Mouse (Mus musculus): Measurements from ENCODE around the gene Cpd. TPM values are rescaled to one million over a fixed set of nuclear protein-coding genes. Genes with fewer than 3 reads are reported as not detected.

The Cpd gene
- total RNA-seq, 2 experiments from 2014 or later: 8.6 to 13.4 TPM

DNA sequence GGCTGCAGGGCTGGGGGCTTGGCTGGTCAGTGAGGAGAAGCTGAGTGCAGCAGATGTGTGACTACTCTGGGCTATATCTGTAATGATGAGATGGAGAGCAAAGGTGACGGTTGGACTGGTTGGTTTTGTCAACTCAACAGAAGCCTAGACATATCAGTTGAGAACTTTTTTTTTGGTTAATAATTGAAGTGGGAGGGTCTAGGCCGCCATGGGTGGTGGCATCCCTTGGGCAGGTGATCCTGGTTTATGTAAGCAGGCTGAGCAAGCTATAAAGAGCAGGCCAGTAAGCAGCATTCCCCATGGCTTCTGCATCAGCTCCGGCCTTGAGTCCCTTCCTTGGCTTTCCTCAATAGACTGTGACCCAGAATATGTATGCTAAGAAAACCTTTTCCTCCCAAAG, 43.6 kb downstream of the Cpd start:
- no peak for ATAC-seq (replicated peaks; ENCODE audit: low FRiP score, poor library complexity, severe bottlenecking)

DNA sequence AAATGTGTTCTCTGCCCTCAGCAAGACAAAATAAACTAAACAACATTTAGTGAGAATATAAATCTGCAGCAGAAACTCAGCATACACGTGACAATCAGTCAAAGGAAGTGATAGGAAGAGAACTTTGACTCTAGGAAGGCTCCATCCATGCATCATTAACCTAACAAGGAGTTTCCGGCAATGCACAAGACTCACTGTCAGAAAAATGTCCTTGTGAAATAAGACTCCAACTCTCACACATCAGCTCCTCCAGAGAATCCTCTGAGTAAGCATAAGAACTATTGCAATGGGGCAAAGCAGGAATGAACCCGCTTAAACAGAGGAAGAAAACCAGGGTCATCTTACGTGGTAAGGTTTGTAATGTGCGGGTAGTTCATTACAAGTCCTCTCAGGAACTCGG, 49.6 kb downstream of the Cpd start:
- no peak for ATAC-seq (replicated peaks; ENCODE audit: low FRiP score, poor library complexity, severe bottlenecking)

DNA sequence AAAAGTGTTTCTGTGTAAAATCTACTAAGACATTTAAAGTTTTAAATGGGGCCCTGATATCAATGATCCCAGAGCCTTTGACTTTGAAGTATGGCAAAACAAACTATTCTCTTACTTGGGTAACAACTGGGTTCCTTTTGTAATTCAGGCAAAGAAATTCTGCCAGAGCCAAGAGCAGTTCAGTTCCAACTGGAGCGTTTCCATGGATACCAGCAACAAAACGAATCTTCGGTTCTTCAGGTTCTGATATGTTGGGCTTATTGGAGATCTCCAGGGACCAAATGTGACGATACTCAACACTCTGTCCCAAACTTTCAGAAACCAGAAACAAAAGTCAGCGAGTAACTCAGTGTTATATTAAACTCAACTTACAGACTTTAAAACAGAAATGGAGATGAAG, 51.5 kb downstream of the Cpd start:
- ATAC-seq (replicated peaks; ENCODE audit: low FRiP score, poor library complexity, severe bottlenecking): no peak

DNA sequence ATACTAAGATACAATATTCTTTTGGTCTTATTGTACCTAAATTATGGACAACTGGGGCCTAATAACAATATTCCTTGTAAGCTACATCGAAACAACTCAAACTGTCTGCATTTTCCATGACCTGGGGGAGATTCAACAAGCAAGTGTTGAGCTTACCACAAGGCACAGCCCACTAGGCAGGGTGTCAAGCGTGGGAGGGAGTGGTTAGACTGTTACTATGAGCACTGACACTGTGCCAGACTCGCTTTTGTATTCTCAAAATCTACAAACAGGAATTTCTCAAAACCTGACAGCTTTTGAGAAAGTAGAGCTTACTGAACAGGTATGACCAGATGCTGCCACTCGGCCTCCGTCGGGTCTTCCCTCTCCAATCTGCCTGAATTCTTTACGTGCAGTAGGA, 55.5 kb downstream of the Cpd start:
- ATAC-seq (replicated peaks; ENCODE audit: low FRiP score, poor library complexity, severe bottlenecking): no peak

DNA sequence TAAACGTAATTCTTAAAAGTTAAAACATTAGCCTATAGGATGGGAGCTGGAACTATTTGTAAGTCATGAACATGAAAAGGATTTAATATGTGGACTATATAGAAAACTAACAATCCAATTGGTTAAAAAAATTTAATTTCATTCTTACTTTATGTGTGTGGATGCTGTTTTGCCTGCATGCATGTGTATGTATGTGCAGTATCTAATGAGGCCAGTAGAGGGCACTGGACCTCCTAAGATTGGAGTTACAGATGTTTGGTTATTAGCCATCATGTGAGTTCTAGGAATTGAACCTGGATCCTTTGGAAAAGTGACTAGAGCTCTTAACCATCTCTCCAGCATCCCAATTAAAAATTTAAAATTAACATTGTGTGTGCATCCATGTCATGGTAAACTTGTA, 57.6 kb downstream of the Cpd start:
- peak; percentile 83 for ATAC-seq (replicated peaks; ENCODE audit: low FRiP score, poor library complexity, severe bottlenecking)

DNA sequence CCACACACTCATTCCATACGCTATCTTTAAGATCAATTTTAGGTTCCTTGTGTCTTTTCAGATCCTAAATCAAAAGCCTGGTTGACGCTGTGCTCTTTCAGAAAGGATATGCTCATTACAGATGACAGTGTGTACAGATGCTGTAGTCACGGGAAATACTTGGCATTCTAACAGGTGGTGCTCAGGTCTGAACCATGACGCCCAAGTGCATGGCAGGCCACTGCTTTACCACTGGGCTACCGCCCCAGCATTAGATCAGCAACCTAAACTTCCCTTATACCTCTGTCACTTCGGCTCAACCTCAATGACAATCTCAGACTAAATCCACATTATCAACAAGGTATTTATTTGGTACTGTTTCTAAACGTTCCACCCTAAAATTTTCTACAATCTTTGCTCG, 71.3 kb downstream of the Cpd start:
- ATAC-seq (replicated peaks; ENCODE audit: low FRiP score, poor library complexity, severe bottlenecking): no peak

DNA sequence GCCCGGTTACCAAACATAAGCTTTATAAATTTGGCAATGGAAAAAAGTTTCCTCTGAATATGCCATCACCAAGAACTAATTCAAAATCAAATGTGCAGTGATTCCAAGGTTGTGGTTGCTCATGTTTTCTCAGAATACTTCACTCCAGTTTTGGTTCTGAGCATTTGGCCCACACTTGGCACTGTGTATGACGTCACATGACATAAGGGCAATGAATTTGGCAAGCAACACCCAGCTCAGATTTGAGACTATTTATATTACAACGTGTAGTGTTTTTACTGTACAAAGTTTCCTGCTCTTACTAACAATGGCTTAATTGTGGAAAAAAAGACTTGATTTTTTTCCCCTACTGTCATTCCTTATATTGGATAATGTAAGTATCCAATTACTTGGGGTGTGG, 73.0 kb downstream of the Cpd start:
- no peak for ATAC-seq (replicated peaks; ENCODE audit: low FRiP score, poor library complexity, severe bottlenecking)

DNA sequence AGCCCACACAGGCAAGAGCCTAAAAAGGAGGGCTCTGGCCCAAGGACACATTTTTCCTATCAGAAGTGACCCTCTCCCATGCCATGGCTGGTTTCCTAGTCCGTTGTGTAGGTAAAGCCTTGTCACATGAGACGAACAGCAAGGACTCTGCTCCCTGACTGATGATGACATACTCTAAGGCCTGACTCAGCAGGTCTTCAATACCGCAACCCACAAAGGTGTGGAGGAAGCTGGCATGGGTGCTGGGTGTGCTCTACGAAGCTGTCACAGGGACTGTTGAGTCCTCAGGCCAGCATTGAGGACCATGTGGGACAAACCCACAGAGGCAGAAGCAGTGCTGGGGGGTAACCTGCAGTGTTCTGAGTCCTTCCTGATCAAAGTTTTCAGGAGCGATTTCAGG, 76.3 kb downstream of the Cpd start:
- ATAC-seq (replicated peaks; ENCODE audit: low FRiP score, poor library complexity, severe bottlenecking): no peak

DNA sequence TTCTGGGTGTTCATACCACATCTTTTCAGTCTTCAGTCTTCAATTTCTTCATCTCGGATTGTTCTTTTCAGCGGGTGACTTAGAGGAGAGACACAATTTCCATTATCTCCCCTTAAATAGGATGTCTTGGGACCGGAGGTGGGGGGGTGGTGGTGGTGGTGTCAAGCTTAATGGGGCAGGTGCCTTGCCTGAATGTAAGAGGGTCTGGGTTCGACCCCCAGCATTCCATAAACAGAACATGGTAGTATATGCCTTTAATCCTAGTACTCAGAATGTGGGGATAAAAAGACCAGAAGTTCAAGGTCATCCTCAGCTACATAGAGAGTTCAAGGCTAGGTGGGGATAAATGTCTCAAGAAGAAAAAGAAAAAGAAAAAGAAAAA, 83.1 kb downstream of the Cpd start:
- no peak for ATAC-seq (replicated peaks; ENCODE audit: low FRiP score, poor library complexity, severe bottlenecking)

DNA sequence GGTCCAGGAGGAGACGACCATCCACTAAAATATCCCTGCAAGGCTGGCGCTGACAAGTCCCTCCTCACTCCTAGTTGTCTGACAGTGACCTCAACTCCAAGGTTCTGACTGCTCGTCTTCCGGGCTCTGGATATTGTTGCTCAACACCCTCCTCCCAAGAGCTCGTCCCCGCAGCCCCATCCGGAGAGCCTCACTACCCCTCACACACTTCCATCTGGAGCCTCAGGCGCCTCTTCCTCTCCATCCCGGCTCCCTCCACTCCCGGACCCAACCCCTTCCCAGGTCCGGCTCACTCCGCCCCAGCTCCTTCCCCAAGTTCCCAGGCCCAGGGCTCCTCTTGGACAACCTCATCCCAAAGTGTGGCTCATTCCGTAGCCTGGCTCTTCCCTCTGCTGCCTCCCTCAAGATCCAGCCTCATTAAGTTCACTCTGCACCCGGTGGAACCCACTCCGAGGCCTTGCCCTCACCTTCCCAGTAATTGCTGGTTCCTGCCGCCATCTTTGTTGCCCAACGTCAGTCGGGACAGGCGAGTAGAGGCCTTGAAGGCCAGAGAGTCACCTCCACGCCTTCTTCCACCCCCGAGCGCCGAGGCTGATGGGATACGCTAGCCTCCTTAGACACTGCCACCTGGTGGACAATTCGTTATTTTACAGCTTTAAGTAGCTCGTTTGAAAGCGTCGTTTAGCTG, 83.6 kb downstream of the Cpd start, which contains the start of gene Gosr1:
TSS of gene Gosr1 (minus strand) at position 527 of the 688 bp plus-strand sequence.
- ATAC-seq (replicated peaks; ENCODE audit: low FRiP score, poor library complexity, severe bottlenecking): peak; percentile 100

DNA sequence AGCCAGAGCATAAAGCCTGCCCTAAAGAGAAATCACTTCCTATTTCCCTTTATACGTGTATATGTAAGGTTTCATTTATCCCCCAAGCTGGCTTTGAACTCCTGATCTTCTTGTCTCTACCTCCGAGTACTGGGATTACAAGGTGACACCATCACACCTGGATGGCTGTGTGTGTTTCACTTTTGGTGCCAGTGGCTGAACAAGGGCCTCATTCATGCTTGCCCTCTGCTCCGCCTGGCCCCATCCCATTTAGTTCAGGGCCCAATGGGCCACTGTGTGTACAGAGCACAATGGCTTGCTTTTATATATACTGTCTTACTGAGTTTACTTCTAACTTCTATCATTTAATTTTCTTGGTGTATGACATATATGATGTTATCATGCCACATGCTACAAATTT, 94.5 kb downstream of the Cpd start:
- ATAC-seq (replicated peaks; ENCODE audit: low FRiP score, poor library complexity, severe bottlenecking): no peak

DNA sequence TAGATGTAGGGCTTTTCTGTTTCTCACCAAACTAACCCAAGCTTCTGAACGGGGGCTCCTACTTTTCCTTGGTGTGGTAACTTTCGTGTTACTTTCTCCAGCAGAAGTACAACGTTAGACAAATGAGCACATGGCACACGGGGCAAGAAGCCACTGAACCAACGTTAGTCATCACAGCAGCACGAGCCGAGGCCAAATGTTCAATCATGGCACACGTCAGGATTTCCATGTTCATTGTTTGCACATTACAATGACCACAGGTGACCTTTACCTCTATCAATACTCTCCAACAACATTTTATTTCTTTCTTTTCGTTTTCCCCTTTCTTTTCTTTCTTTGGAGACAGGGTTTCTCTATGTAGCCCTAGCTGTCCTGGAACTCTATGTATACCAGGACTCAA, 98.0 kb downstream of the Cpd start:
- no peak for ATAC-seq (replicated peaks; ENCODE audit: low FRiP score, poor library complexity, severe bottlenecking)

DNA sequence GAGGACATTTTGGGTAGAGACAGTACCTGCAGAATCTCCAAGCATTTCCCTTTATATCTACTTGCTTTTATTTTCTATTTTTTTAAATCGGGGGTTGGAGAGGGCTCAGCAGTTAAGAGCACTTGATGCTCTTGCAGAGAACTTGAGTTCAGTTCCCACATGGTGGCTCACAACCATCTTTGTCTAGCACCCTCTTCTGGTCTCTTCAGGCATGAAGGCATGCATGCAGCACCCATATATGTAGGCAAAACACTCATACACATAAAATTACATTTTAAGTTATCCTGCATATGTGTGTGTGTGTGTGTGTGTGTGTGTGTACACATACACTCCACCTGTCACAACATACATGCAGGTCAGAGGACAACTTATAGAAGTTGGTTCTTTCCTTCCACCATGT, 100.9 kb downstream of the Cpd start:
- ATAC-seq (replicated peaks; ENCODE audit: low FRiP score, poor library complexity, severe bottlenecking): no peak

DNA sequence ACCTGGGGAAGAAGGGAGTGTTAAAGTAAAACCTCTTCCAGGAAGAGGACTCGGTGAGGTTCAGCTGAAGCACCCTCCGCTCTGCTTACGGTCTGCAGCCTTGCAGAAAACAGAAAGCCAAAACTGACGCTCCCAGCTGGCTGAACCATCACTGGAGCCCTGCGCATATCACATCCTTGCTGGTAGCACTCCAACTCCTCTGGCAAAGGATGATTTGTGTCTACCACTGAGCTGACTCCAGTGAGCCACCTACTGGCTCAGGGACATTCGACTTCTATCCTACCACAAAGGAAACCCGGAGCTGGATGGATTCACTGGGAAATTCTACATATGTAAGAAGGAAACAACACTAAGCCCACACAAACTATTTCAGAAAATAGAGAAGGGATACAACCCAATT, 102.3 kb downstream of the Cpd start:
- ATAC-seq (replicated peaks; ENCODE audit: low FRiP score, poor library complexity, severe bottlenecking): no peak

DNA sequence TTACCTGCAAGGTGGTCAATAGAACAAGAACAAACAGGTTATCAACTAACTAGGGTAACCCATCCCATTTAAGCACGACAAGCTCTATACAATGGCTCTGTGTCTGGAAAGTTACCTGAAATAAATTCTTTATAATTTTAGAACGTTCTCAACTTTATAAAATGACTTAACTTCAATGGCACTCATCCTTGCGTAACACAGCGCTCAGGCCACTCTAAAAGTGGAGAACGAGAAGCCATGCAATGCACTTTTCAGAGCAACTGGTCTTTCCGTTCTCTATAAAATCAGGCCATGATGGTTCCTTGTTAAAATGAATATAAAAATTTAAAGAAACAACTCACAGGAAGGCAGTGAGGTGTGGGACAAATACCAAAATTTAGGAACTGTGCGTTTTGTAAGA, 104.3 kb downstream of the Cpd start:
- ATAC-seq (replicated peaks; ENCODE audit: low FRiP score, poor library complexity, severe bottlenecking): no peak

DNA sequence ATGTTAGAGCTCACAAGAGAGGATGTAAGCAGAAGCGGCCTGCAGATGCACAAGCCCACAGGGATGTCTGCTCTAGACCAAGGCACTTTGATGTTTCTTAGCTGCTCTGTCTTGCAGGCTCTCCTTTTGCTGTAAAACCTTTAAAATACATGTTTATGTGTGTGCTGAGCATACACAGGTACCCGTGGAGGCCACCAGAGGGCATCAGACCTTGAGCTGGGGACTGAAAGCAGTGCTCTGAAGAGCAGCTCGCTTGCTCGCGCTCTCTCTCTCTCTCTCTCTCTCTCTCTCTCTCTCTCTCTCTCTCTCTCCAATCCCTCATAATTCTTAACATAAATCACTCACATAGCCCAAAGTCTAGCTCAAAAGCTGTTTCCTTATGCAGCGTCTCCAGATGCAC, 107.7 kb downstream of the Cpd start:
- ATAC-seq (replicated peaks; ENCODE audit: low FRiP score, poor library complexity, severe bottlenecking): 0 out of 2 replicates have a peak, but pooled peaks have one; percentile 52

DNA sequence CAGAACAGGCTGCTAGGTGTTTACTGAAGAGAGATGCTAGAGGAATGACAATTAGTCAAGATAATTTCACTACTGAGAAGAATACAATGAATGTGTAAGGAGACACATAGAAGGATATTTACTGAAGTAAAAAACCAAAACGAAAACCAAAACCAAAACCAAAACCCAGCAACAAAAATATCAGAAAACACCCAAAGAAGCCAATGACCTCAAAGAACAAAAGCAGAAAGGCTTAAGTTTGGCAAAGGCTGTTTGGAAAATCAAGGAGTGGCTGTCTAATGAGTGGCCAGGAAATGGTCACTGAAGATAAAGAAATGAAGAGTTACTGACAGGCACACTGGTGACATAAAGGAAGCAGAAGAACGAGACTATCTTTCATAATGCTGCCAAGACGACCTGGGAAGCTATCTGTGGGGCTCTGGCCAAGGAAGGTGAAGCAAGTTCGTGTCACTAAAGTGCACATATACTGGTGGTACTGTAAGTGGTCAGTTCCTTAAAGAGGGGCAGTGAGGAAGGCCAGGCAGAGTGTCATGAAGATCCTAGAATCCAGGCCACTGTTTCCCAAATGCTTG, 111.0 kb downstream of the Cpd start:
- ATAC-seq (replicated peaks; ENCODE audit: low FRiP score, poor library complexity, severe bottlenecking): no peak

DNA sequence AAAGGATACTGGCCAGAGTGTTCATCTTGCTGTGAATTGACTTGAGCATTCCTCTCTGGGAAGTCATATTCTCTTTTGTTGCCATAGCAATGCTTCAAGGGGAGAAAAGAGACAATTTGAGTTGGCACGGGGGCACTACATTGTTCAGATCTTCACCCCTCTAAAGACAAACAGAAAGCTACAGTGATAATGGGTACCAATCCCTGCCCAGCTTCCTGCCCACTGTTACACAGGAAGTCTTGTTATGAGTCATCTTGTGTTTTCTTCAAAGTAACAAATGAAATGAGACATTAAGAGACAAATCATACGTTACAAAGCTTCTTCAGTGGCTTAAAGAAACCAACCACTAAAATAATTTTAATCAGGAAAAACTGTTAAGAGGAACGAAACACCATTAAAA, 112.3 kb downstream of the Cpd start:
- ATAC-seq (replicated peaks; ENCODE audit: low FRiP score, poor library complexity, severe bottlenecking): no peak

DNA sequence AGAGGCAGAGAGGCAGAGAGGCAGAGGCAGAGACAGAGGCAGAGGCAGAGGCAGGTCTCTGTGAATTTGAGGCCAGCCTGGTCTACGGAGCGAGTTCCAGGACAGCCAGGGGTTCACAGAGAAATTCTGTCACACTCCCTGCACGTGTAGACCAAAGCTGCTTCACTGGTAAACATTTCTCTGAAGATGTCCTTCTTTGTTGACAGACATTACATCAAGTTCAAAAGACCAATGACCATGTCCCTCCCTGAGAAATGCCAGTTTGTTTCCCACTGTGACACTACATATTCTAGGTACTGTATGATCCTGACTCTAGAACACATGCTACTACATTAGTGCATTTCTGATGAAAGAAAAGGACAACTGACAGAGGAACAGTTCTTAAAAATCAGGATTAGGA, 116.2 kb downstream of the Cpd start:
- no peak for ATAC-seq (replicated peaks; ENCODE audit: low FRiP score, poor library complexity, severe bottlenecking)
